Mouse (Mus musculus) adrenal gland, postnatal 10 days (tissue): ENCODE measurements around the gene Pigo. TPM values are rescaled to one million over a fixed set of nuclear protein-coding genes. Genes with fewer than 3 reads are reported as not detected.
"Not testable (repeated sequence)": the region's sequence is repeated elsewhere in the genome, so short reads cannot be mapped to it uniquely, and the experiment has no call there.

Experiments used
- DNase-seq: peaks from one replicate; pipeline ENCODE4 v3.0.0; 2021; ENCODE audit warnings: mixed read lengths
- total RNA-seq, 2 experiments: library from RNA; stranded (reverse); gene quantifications; 2 replicates each; pipeline ENCODE4 v1.2.3; 2021

Pigo gene
- total RNA-seq, 2 experiments from 2014 or later = 22.0 to 25.8 TPM

GRCm38 (mm10) chr4:43001272-43001671, 24.3 kb downstream of the Pigo start:
- DNase-seq = no peak

- DNase-seq = peak; percentile 99
These were observed 25.3 kb downstream of the Pigo start, which contains the start of gene Vcp for GRCm38 (mm10) chr4:43000141-43000986. TSS of gene Vcp (minus strand) at chr4:43000507.

- DNase-seq = peak; percentile 86
These were observed 26.0 kb downstream of the Pigo start for GRCm38 (mm10) chr4:42999451-43000140.

GRCm38 (mm10) chr4:42998022-42998421, 27.6 kb downstream of the Pigo start:
- DNase-seq = no peak

- DNase-seq = no peak
These were observed 37.3 kb downstream of the Pigo start for GRCm38 (mm10) chr4:42988296-42988695.

GRCm38 (mm10) chr4:42980467-42980866, 45.2 kb downstream of the Pigo start:
- DNase-seq = not testable (repeated sequence)

- no peak for DNase-seq
These were observed 47.6 kb downstream of the Pigo start for GRCm38 (mm10) chr4:42978062-42978461.

GRCm38 (mm10) chr4:42973868-42974267, 51.8 kb downstream of the Pigo start:
- no peak for DNase-seq

GRCm38 (mm10) chr4:42972952-42973351, 52.7 kb downstream of the Pigo start:
- no peak for DNase-seq

- no peak for DNase-seq
These were observed 56.3 kb downstream of the Pigo start, which contains the start of gene 1700022I11Rik for GRCm38 (mm10) chr4:42969304-42969703. TSS of gene 1700022I11Rik (plus strand) at chr4:42969604.

Other genes with a start within 250 kb of the Pigo start
- not detected for gene Fam205a1, start 171.9 kb downstream of the Pigo start, total RNA-seq
- gene Gm12394, start 169.0 kb downstream of the Pigo start, total RNA-seq = not detected
- not detected for gene Fam205c, start 151.6 kb downstream of the Pigo start, total RNA-seq
- gene Phf24, start 109.2 kb downstream of the Pigo start, total RNA-seq = 1 to 10 TPM; 2.4 to 6.3 TPM
- 10 to 100 TPM; 19.4 to 20.4 TPM for gene Dnajb5, start 76.0 kb downstream of the Pigo start, total RNA-seq
- not detected for gene 1700022I11Rik, start 56.2 kb downstream of the Pigo start, total RNA-seq
- gene Vcp, start 25.3 kb downstream of the Pigo start, total RNA-seq = 100 to 1,000 TPM; 238 to 252 TPM
- 10 to 100 TPM in 1 of 2 experiments, 1 to 10 TPM in 1; 7.3 to 11.7 TPM for gene Fancg, start 15.3 kb downstream of the Pigo start, total RNA-seq
- gene Stoml2, start 5.9 kb upstream of the Pigo start, total RNA-seq = 100 to 1,000 TPM; 177 to 190 TPM
- 10 to 100 TPM; 24.1 to 28.3 TPM for gene Fam214b, start 20.4 kb upstream of the Pigo start, total RNA-seq
- gene Unc13b, start 33.1 kb upstream of the Pigo start, total RNA-seq = 10 to 100 TPM; 10.0 to 13.1 TPM
- gene Atp8b5, start 241.3 kb upstream of the Pigo start, total RNA-seq = under 1 TPM; 0.36 to 0.73 TPM